Mouse (Mus musculus): ENCODE data around the gene Lcor.

DNA sequence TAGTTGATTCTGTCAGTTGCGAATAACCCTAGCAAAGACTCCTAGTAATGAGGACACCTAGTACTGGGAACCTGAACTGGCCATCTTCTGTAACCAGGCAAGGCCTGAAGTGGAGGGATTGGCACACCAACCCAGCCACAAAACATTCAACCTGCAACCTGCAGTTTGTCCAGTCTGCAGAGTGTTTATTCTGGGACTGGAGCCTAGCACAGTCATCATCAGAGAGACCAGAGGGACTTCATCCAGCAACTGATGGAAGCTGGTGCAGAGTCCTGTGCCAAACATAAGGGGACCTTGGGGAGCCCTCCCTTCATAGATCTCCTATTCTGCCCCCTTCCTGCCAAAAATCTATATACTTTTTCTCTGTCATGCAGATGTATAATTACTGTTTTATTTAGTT, 32.4 kb downstream of the Lcor start:
- TF ChIP-seq GATA1 (IDR thresholded peaks at IDR 0.05; ENCODE audit: borderline replicate concordance, low read length) = no peak
- TF ChIP-seq FLI1 (IDR thresholded peaks at IDR 0.05; ENCODE audit: low read length) = no peak

Measured in megakaryocyte, embryonic 14.5 days (primary cell).